Comparison of ENCODE assay signal across 8 mouse cellular contexts in the genomic region with DNA sequence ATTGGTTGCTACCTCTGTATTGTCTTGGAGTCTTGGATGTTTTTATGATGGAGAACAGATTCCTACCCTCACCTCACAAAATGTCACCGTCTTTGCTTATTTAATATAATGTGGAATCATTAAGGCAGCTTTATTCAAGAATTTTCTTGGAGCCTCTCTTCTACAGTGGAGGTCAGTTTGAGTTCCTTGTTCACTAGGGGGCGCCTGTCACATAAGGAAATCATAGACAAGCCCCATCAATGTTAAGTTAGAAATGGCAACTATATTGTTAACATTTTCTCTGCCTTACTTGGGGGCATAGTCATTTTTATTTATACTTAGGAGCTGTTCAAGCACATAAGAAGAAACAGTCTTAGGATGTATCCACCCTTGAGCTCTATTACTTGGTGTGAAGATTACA. TPM values are rescaled to one million over a fixed set of nuclear protein-coding genes. Genes with fewer than 3 reads are reported as not detected.
DNase-seq lines count a peak whose midpoint lies in the region; ATAC-seq and TF ChIP-seq lines count a peak whose summit lies in the region.

No protein-coding gene starts in this region.

- no peak overlapping the region for H3K27ac ChIP-seq in liver, embryonic 14.5 days

- intact Hi-C loops in gastrocnemius, postnatal 14 days (cut with DNase I; ENCODE audit: low total_unique reads), result loop anchor here (5.0 kb wide), 1 partner anchor 95 kb away; no protein-coding TSS in a partner anchor

- DNase-seq in gastrocnemius, postnatal 10 days, result peak; percentile 19
- no peak for DNase-seq in gastrocnemius, adult 8-10 months (ENCODE audit: low spot score in 2 of 2)
- DNase-seq in right cerebral cortex, adult 18-20 months, result peak; percentile 65
- DNase-seq in right cerebral cortex, postnatal 25 days, result no peak
- peak; percentile 35 for DNase-seq in adrenal gland, postnatal 25 days
- DNase-seq in gastrocnemius, postnatal 14 days, result peak; percentile 15
- DNase-seq in liver, embryonic 14.5 days (ENCODE audit: low read depth in 3 of 3, low spot score in 3 of 3), result peak; percentile 17 to 27 (median 17)
- peak; percentile 35 for DNase-seq in thymus, postnatal 25 days

- no peak overlapping the region for H3K9ac ChIP-seq in liver, embryonic 14.5 days (replicated peaks)

- ATAC-seq in liver, embryonic 14.5 days (ENCODE audit: insufficient read depth), result no peak

- WGBS in liver, embryonic 14.5 days (ENCODE audit: insufficient replicate concordance), result 1% methylated on average over 2 of the region's 2 CpGs

- H3K27me3 ChIP-seq in liver, embryonic 14.5 days (ENCODE audit: control insufficient read depth, insufficient read depth, low read length), result peaks cover 42% of the 10 kb centered on the region

- TF ChIP-seq EP300 in liver, embryonic 14.5 days (IDR thresholded peaks at IDR 0.05; ENCODE audit: low read depth), result no peak

- H3K4me3 ChIP-seq in liver, embryonic 14.5 days (ENCODE audit: insufficient read depth in 1 of 2, low read depth in 2 of 2, low read length in 2 of 2), result no peak overlapping the region

- H3K36me3 ChIP-seq in liver, embryonic 14.5 days (replicated peaks; ENCODE audit: control insufficient read depth, insufficient read depth, low read depth), result no peaks in the 10 kb centered on the region

- H3K4me2 ChIP-seq in liver, embryonic 14.5 days (ENCODE audit: low read depth), result no peak overlapping the region

- no peaks in the 10 kb centered on the region for H3K4me1 ChIP-seq in liver, embryonic 14.5 days (replicated peaks; ENCODE audit: control insufficient read depth in 2 of 2, insufficient read depth in 2 of 2, low read length in 1 of 2)

- H3K9me3 ChIP-seq in liver, embryonic 14.5 days (ENCODE audit: control insufficient read depth, low read length), result no peaks in the 10 kb centered on the region

- peak; percentile 52; the same call in 1 of the 2 replicates for TF ChIP-seq CTCF in liver, embryonic 14.5 days (IDR thresholded peaks at IDR 0.05; ENCODE audit: low read depth)

RNA-seq across cellular contexts. Expression of a gene that starts 1.5 kb away (rescaled TPM):
- total RNA-seq in gastrocnemius, postnatal 10 days (2021), result under 1 TPM; 0.70 to 0.88 TPM
- total RNA-seq in gastrocnemius, adult 8-10 months (2022), result under 1 TPM in 3 of 4 experiments, not detected in 1; 0.12 to 0.35 (median 0.12) TPM
- 1.0 and 1.1 TPM in 2 replicates for total RNA-seq in adrenal gland, postnatal 25 days (2021)
- under 1 TPM; 0.38 to 0.64 TPM for total RNA-seq in gastrocnemius, postnatal 14 days (2021)
- polyA plus RNA-seq in liver, embryonic 14.5 days (2012; rRNA removed), result 0.02 and 0.08 TPM in 2 replicates
- polyA plus RNA-seq in liver, embryonic 14.5 days (2014; fragmentation: Nextera tagmentation; extraction: Ambion mirVana), result 0.04 and 0.15 TPM in 2 replicates

RNA-seq across cellular contexts. Expression of a gene that starts 26.9 kb away (rescaled TPM):
- 1 to 10 TPM; 3.6 to 5.4 TPM for total RNA-seq in gastrocnemius, postnatal 10 days (2021)
- total RNA-seq in gastrocnemius, adult 8-10 months (2022), result under 1 TPM in 1 of 4 experiments, not detected in 3; 0.12 TPM
- 3.3 and 4.4 TPM in 2 replicates for total RNA-seq in adrenal gland, postnatal 25 days (2021)
- 1 to 10 TPM; 2.1 to 2.7 TPM for total RNA-seq in gastrocnemius, postnatal 14 days (2021)
- 5.8 and 10.3 TPM in 2 replicates for polyA plus RNA-seq in liver, embryonic 14.5 days (2012; rRNA removed)
- polyA plus RNA-seq in liver, embryonic 14.5 days (2014; fragmentation: Nextera tagmentation; extraction: Ambion mirVana), result 17.9 and 18.9 TPM in 2 replicates

Comparison
In these comparisons a context has a peak if more than half of its experiments do, and no peak if none do; other contexts are left out.
1. DNase-seq: peak in gastrocnemius, postnatal 10 days (single experiment), right cerebral cortex, adult 18-20 months (single experiment), adrenal gland, postnatal 25 days (single experiment), gastrocnemius, postnatal 14 days (single experiment), liver, embryonic 14.5 days (3 of 3) and thymus, postnatal 25 days (single experiment); none in gastrocnemius, adult 8-10 months (0 of 2) and right cerebral cortex, postnatal 25 days (single experiment).